Mouse (Mus musculus) kidney, adult 2 months (tissue): ENCODE data around the gene Setd4. TPM values are rescaled to one million over a fixed set of nuclear protein-coding genes. Genes with fewer than 3 reads are reported as not detected.

Experiments
- DNase-seq: peaks from one replicate; pipeline ENCODE4 v3.0.0; 2021
- H3K27ac ChIP-seq: fragments of 200-500 bp; 2 replicates; pipeline ENCODE4 v1.5.1; 2012; ENCODE audit warnings: low read depth, low read length, control low read depth, inconsistent platforms; ENCODE audit not compliant: insufficient read depth
- H3K27me3 ChIP-seq: fragments of 200-500 bp; replicated peaks from 2 replicates; pipeline ENCODE4 v1.6.1; 2012; ENCODE audit warnings: mild to moderate bottlenecking, moderate library complexity, low read length, inconsistent platforms; ENCODE audit not compliant: control insufficient read depth, insufficient read depth
- H3K36me3 ChIP-seq: fragments of 200-500 bp; 2 replicates; pipeline ENCODE4 v1.6.1; 2012; ENCODE audit warnings: mild to moderate bottlenecking, moderate library complexity, low read length, inconsistent platforms; ENCODE audit not compliant: control insufficient read depth, insufficient read depth
- H3K4me1 ChIP-seq: fragments of 200-500 bp; 2 replicates; pipeline ENCODE4 v1.6.1; 2011; ENCODE audit warnings: low read length; ENCODE audit not compliant: control insufficient read depth, insufficient read depth
- H3K4me3 ChIP-seq: fragments of 200-500 bp; 2 replicates; pipeline ENCODE4 v1.5.1; 2011; ENCODE audit warnings: mild to moderate bottlenecking, low read depth, low read length, control low read depth; ENCODE audit not compliant: insufficient read depth
- CTCF ChIP-seq: fragments of 200-500 bp; conservative IDR thresholded peaks from 2 replicates; pipeline ENCODE4 v1.5.1; 2011; ENCODE audit warnings: low read depth, mild to moderate bottlenecking, control low read depth, low read length, moderate library complexity, mixed read lengths; ENCODE audit not compliant: insufficient read depth, insufficient read length
- POLR2A ChIP-seq: fragments of 200-500 bp; IDR thresholded peaks from one replicate; pipeline ENCODE4 v1.6.1; 2011; ENCODE audit warnings: low read depth, low read length, control low read depth
- WGBS: fragments of 180-500 bp; shearing (Covaris S2); methylation state at CpG from one replicate; pipeline ENCODE4 v1.1.7; 2018; 5-methylcytosine and 5-hydroxymethylcytosine counted together
- polyA plus RNA-seq: library from polyadenylated mRNA; depleted of rRNA; stranded (reverse); fragments of >200 nt; gene quantifications from 2 replicates; pipeline ENCODE4 v1.2.3, GENCODE M21; 2012; rRNA removed

Gene Setd4
- polyA plus RNA-seq, 1 experiment = 6.8 TPM

DNA sequence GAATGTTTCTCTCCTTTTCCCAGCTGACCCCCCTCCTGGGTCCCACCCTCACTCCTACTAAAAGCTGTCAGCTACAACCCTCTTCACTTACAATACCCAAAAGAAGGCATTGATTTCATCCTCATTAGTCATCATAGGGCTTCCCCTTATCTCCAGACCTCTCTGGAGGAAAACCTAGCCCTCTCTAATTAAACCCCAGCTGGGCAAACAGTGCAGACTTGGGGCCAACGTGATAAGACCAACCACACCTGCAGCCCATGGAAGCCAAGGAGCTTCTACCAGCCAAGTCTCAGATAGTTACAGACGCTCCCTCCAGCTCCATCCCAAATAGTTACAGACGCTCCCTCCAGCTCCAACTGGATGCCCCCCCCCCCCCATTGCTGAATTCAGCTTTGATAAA, 64.0 kb downstream of the Setd4 start:
- TF ChIP-seq POLR2A (no peak), CTCF (no peak)
- H3K27me3 ChIP-seq = no peaks in the 10 kb centered on the region
- H3K36me3 ChIP-seq = no peaks in the 10 kb centered on the region
- H3K4me1 ChIP-seq = no peaks in the 10 kb centered on the region
- H3K27ac ChIP-seq = no peak overlapping the region
- no peak for DNase-seq
- WGBS = 74% methylated on average over 3 of the region's 3 CpGs
- H3K4me3 ChIP-seq = no peak overlapping the region

DNA sequence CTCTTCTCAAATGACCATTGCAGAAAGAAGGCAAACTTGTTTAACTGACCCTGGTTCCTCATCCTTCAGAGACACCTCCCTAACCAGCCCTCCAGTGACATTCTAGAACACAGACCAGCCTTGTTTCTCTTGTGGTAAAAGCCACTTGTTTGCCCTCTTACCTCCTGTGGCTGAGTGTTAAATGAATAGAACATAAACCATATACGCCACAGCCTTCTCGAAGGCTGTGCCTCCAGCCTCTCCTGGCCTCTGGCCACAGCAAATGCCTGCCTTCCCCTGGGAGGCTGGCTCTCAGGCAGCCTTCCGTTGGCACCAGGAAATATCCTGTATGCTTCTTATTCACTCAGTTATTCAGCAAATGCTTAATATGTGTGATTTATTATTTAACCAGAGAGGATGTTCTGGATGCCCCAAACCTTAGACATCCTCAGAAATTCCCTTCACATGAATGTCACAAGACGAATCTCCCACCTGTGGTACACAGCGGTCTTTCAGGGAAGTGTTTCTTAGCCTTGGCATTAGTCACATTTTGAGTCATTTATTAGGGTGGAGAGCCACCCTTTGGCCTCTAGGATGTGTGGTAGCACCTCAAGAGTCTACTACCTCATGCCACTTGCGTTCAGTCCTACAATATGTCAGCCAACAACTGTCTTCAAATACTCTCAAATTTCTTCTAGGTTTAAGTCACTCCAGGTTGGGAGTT, 68.6 kb downstream of the Setd4 start:
- H3K27ac ChIP-seq = no peak overlapping the region
- no peak overlapping the region for H3K4me3 ChIP-seq
- no peaks in the 10 kb centered on the region for H3K27me3 ChIP-seq
- 74% methylated on average over 6 of the region's 6 CpGs for WGBS
- no peaks in the 10 kb centered on the region for H3K36me3 ChIP-seq
- no peak for DNase-seq
- no peaks in the 10 kb centered on the region for H3K4me1 ChIP-seq
- TF ChIP-seq CTCF (no peak), POLR2A (no peak)

Other genes starting within 250 kb of the Setd4 start
- gene Cbr1, start 1.8 kb upstream of the Setd4 start, polyA plus RNA-seq = 691 and 847 TPM in 2 replicates
- gene Gm5678, start 24.0 kb upstream of the Setd4 start, polyA plus RNA-seq = not detected in 2 replicates
- 4.9 and 5.0 TPM in 2 replicates for gene Cbr3, start 79.2 kb upstream of the Setd4 start, polyA plus RNA-seq
- gene Dop1b, start 107.8 kb upstream of the Setd4 start, polyA plus RNA-seq = 23.8 and 28.2 TPM in 2 replicates
- 5.3 and 6.4 TPM in 2 replicates for gene Morc3, start 228.1 kb upstream of the Setd4 start, polyA plus RNA-seq